Mouse (Mus musculus) embryonic facial prominence, embryonic 13.5 days (tissue): ENCODE results near the gene Tbl1x. TPM values are rescaled to one million over a fixed set of nuclear protein-coding genes. Genes with fewer than 3 reads are reported as not detected.

Source experiments
- ATAC-seq: fragments of 200-750 bp; cut with Nextera tagmentation; 2 replicates; pipeline ENCODE4 v1.8.0; 2017; ENCODE audit warnings: low read depth; ENCODE audit not compliant: insufficient number of reproducible peaks, insufficient read depth, low FRiP score, low TSS enrichment
- H3K27ac ChIP-seq: fragments of 300-500 bp; sonication (generic); 2 replicates; pipeline ENCODE4 v1.5.1; 2015; ENCODE audit warnings: moderate library complexity, mild to moderate bottlenecking, inconsistent platforms
- H3K27me3 ChIP-seq: fragments of 300-500 bp; sonication (generic); 2 replicates; pipeline ENCODE4 v1.6.1; 2015; ENCODE audit warnings: mild to moderate bottlenecking, inconsistent platforms
- H3K36me3 ChIP-seq: fragments of 300-500 bp; sonication (generic); 2 replicates; pipeline ENCODE4 v1.6.1; 2015; ENCODE audit warnings: mild to moderate bottlenecking, inconsistent platforms
- H3K4me1 ChIP-seq: fragments of 300-500 bp; sonication (generic); 2 replicates; pipeline ENCODE4 v1.6.1; 2015; ENCODE audit warnings: inconsistent platforms
- H3K4me2 ChIP-seq: fragments of 300-500 bp; sonication (generic); 2 replicates; pipeline ENCODE4 v1.6.1; 2015; ENCODE audit warnings: moderate library complexity, mild to moderate bottlenecking, inconsistent platforms
- H3K4me3 ChIP-seq: fragments of 300-500 bp; sonication (generic); 2 replicates; pipeline ENCODE4 v1.5.1; 2015; ENCODE audit warnings: mild to moderate bottlenecking, inconsistent platforms
- H3K9ac ChIP-seq: fragments of 300-500 bp; sonication (generic); 2 replicates; pipeline ENCODE4 v1.6.1; 2015; ENCODE audit warnings: mild to moderate bottlenecking, inconsistent platforms
- H3K9me3 ChIP-seq: fragments of 300-500 bp; sonication (generic); 2 replicates; pipeline ENCODE4 v1.6.1; 2016; ENCODE audit warnings: inconsistent platforms
- WGBS: fragments of 180-500 bp; shearing (Covaris S2); methylation state at CpG from one replicate; pipeline ENCODE4 v1.1.7; 2015; ENCODE audit warnings: mixed read lengths; 5-methylcytosine and 5-hydroxymethylcytosine counted together
- polyA plus RNA-seq: library from polyadenylated mRNA; unstranded; fragments of >200 nt; fragmentation: Nextera tagmentation; extraction: Ambion mirVana; gene quantifications from 2 replicates; pipeline ENCODE4 v1.2.1, GENCODE M21; 2015

The Tbl1x gene
- polyA plus RNA-seq, 1 experiment from 2014 or later = 78.2 TPM

DNA sequence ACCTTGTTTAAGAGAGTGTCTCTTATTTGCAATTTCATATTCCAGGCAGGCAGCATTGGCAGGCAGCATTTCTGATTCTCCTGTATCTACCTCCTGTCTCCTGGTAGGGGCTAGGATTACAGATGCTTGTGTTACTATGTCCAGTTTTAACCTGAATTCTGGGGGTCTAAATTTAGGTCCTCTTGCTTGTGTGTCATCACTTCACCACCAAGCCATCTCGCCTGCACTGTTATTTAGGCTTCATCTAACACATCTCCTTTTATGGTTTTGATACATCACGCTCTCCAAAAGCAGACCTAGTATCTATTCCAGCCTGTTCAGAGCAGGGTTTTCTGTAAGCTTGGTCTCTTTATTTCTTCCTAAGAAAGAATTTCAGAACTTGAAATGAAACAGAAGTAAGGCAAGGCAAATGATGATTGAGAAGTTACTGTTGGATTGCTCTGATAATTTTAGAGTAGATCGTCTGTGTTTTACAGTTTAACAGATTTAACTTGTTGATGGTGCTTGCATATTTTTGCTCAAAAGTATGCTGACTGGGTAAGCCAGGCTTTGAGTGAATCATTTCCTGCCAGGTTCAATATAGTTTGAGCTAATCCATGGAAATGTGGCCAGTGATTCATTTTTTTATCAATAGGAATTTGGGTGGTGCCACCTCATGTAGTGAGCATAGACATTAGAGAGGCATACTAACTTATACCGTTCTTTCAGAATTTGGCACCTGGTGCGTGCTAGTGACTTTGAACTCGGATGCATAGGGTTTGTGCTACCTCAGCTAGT is 106.7 kb downstream of the Tbl1x start:
- Histone ChIP-seq H3K36me3 (no peaks in the 10 kb centered on the region), H3K27me3 (no peaks in the 10 kb centered on the region), H3K9ac (no peak overlapping the region), H3K4me3 (no peak overlapping the region), H3K4me2 (no peak overlapping the region), H3K4me1 (no peaks in the 10 kb centered on the region), H3K9me3 (no peaks in the 10 kb centered on the region), H3K27ac (no peak overlapping the region)
- WGBS = 79% methylated on average over 6 of the region's 6 CpGs
- no peak for ATAC-seq

DNA sequence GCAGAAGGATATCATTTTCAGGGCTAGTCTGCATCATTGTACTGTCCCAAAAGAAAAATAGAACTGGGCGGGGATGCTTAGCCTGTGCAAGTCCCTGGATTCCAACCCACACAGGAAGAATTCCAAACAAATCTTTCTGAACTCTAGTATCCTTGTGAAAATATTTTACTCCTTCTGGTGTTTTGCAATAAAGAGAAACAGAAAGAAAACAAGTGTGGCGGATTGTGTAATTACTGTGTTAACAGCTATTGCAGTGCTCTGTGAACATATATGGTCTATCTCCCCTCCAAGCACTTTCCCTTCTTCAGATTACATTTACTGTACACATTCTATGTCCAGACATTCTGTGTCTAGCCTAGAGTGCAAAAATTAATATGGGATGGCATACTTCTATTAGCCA is 119.6 kb downstream of the Tbl1x start:
- Histone ChIP-seq H3K27ac (no peak overlapping the region), H3K4me2 (no peak overlapping the region), H3K4me3 (no peak overlapping the region), H3K9ac (no peak overlapping the region), H3K27me3 (no peaks in the 10 kb centered on the region), H3K9me3 (no peaks in the 10 kb centered on the region), H3K36me3 (no peaks in the 10 kb centered on the region; the same call in 1 of the 2 replicates), H3K4me1 (no peaks in the 10 kb centered on the region)
- no peak for ATAC-seq
- WGBS = 89% methylated on average over 2 of the region's 2 CpGs

DNA sequence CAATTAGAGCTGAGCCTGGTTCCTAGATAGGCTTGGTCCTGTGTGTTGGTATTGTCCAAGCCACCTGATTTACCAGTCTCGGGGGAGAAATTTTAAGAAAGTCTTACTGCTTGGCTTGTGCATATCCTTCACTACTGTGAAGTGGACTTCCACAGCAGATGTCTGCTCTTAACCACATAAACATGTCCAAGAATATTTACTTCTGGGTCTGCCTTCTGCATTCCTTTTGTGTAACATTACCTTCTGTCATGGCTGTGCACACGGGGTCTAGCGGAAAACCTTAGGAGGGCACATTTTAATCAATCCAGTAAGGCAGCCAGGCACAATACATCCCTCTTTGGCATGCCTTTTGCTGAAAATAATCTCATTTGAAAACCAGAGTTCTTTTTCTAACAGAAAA is 125.7 kb downstream of the Tbl1x start:
- Histone ChIP-seq H3K9ac (no peak overlapping the region), H3K27me3 (no peaks in the 10 kb centered on the region), H3K27ac (no peak overlapping the region), H3K4me3 (no peak overlapping the region), H3K9me3 (no peaks in the 10 kb centered on the region), H3K4me2 (no peak overlapping the region), H3K36me3 (no peaks in the 10 kb centered on the region; the same call in 1 of the 2 replicates), H3K4me1 (no peaks in the 10 kb centered on the region)
- WGBS = 64% methylated on average over 3 of the region's 3 CpGs
- ATAC-seq = no peak

DNA sequence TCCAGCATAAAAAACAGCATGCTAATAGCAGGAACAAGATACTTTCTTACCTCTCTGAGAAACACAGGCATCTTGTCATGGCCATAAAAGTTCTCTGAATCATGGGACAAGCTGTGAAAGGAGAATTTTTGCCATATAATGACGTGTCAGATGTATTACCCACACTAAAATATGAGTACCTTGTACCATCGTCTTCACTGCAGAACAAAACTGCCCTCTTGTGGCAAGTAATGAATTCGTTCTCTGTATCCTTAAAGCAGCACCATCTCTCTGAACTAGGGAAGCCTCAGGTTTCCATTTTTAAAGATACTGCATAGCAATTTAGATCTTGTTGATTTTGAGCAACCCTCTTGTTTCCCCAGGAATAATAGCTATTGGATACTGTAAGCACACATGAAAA is 127.3 kb downstream of the Tbl1x start:
- 15% methylated on average over 3 of the region's 3 CpGs for WGBS
- H3K27ac ChIP-seq = no peak overlapping the region

DNA sequence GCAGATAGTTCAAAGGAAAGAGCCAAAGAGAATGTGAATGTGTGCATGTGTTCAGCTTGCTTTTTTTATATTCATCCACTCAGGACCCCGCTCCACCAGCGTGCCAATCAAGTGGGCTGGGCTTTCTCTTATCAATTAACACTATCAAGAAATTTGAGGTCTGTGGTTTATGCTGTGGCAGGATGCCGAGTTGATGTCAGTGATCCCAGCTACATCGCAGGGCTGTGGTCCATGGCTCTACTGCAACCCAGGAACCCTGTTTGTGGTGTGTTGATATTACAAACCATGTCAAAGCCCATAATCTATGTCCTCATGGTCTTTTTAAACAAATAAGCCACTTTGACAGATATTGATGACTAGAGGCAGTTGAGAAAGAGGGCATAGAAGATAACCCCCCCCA is 129.5 kb downstream of the Tbl1x start:
- H3K27ac ChIP-seq = no peak overlapping the region
- WGBS = 82% methylated on average over 4 of the region's 4 CpGs
- H3K9ac ChIP-seq = no peak overlapping the region
- H3K4me1 ChIP-seq = no peaks in the 10 kb centered on the region
- H3K36me3 ChIP-seq = peaks cover 9% of the 10 kb centered on the region; the same call in 1 of the 2 replicates
- no peak overlapping the region for H3K4me3 ChIP-seq
- ATAC-seq = no peak
- H3K9me3 ChIP-seq = no peaks in the 10 kb centered on the region
- no peaks in the 10 kb centered on the region for H3K27me3 ChIP-seq
- no peak overlapping the region for H3K4me2 ChIP-seq

More for the DNA sequence above, 127.3 kb downstream of the Tbl1x start:
- H3K9me3 ChIP-seq = no peaks in the 10 kb centered on the region
- no peak overlapping the region for H3K4me2 ChIP-seq
- H3K36me3 ChIP-seq = no peaks in the 10 kb centered on the region; the same call in 1 of the 2 replicates
- no peak for ATAC-seq
- no peaks in the 10 kb centered on the region for H3K27me3 ChIP-seq
- no peak overlapping the region for H3K9ac ChIP-seq
- no peak overlapping the region for H3K4me3 ChIP-seq
- H3K4me1 ChIP-seq = no peaks in the 10 kb centered on the region

DNA sequence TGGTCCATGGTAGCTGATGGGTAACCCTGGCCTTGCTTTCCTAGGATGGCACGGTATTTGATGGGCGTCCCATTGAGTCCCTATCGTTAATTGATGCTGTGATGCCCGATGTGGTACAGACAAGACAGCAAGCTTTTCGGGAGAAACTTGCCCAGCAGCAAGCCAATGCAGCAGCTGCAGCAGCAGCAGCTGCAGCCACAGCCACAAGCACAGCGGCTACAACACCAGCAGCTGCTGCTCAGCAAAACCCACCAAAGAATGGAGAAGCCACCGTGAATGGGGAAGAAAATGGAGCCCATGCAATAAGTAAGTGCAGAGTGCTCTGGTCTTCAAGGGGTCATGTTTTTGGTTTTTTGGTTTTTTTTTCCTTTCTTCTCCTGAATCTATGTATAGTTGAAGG is 135.4 kb downstream of the Tbl1x start:
- Histone ChIP-seq H3K9ac (no peak overlapping the region), H3K36me3 (peaks cover 23% of the 10 kb centered on the region), H3K4me2 (no peak overlapping the region), H3K9me3 (no peaks in the 10 kb centered on the region), H3K4me3 (no peak overlapping the region), H3K4me1 (no peaks in the 10 kb centered on the region), H3K27ac (no peak overlapping the region), H3K27me3 (no peaks in the 10 kb centered on the region)
- WGBS = 90% methylated on average over 7 of the region's 7 CpGs
- ATAC-seq = no peak

DNA sequence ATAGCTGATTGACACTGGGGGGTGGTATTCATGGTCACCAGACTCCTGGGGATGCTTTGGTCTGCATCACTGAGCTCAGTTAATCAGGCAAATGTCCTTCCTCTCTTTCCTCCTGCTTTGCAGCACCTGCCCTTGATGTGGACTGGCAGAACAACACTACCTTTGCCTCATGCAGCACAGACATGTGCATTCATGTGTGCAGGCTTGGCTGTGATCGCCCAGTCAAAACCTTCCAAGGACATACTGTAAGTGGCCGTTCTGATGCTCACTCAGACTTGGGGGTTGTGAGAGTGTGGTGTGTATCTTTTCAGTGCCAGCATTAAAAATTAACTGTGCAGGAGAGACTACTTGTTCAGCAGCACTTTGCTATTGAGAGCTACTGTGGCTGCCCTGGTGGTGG is 139.4 kb downstream of the Tbl1x start:
- Histone ChIP-seq H3K9me3 (no peaks in the 10 kb centered on the region), H3K27ac (no peak overlapping the region), H3K4me2 (no peak overlapping the region), H3K4me3 (no peak overlapping the region), H3K36me3 (peaks cover 33% of the 10 kb centered on the region), H3K27me3 (no peaks in the 10 kb centered on the region), H3K4me1 (no peaks in the 10 kb centered on the region), H3K9ac (no peak overlapping the region)
- no peak for ATAC-seq
- WGBS = 77% methylated on average over 2 of the region's 2 CpGs

DNA sequence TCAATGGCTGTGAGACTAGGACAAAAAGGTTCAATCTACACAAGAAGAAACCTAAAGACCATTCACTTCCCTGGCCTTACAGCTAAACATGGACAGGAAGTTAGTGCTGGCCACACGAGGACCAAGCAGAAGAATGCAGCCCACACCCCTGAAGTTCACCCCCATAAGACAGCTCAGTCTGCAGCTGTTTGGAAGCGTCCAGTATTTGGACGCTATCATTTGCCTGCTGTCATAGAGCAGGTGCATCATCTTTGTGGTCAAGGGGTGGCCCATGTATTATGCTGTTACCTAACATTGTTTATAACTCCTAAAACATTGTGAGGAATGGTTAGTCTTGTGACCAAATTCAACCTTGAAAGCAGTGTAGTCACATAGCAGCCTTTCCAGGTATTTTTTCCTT is 151.2 kb downstream of the Tbl1x start:
- Histone ChIP-seq H3K9ac (no peak overlapping the region), H3K27me3 (no peaks in the 10 kb centered on the region), H3K36me3 (peaks cover 26% of the 10 kb centered on the region), H3K4me3 (no peak overlapping the region), H3K4me2 (no peak overlapping the region), H3K9me3 (no peaks in the 10 kb centered on the region), H3K4me1 (no peaks in the 10 kb centered on the region), H3K27ac (no peak overlapping the region)
- ATAC-seq = no peak
- WGBS = 77% methylated on average over 3 of the region's 3 CpGs

DNA sequence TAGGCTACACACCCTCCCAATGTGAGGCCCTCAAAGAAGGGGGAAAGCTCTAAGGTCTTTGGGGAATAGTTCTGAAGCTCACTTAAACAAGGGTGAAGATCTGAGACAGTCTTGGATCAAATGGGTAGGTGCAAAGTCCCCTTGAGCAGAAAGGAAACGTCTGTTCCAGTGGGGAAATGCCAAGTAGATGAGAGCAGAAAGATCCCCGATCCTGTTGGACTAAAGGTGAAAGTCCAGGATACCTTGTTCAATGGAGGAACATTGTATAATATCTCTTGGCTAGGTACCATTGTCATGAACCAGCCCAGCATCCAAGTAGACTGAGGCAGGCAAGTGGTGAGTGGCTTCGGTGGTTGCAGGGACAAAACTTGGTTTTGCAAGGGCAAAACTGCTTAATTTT is 152.5 kb downstream of the Tbl1x start:
- WGBS = 76% methylated on average over 3 of the region's 3 CpGs
- H3K9me3 ChIP-seq = no peaks in the 10 kb centered on the region
- no peak overlapping the region for H3K9ac ChIP-seq
- H3K36me3 ChIP-seq = peaks cover 26% of the 10 kb centered on the region
- no peak overlapping the region for H3K4me3 ChIP-seq
- no peak overlapping the region for H3K4me2 ChIP-seq
- H3K27ac ChIP-seq = no peak overlapping the region
- no peaks in the 10 kb centered on the region for H3K4me1 ChIP-seq
- no peaks in the 10 kb centered on the region for H3K27me3 ChIP-seq
- ATAC-seq = no peak

DNA sequence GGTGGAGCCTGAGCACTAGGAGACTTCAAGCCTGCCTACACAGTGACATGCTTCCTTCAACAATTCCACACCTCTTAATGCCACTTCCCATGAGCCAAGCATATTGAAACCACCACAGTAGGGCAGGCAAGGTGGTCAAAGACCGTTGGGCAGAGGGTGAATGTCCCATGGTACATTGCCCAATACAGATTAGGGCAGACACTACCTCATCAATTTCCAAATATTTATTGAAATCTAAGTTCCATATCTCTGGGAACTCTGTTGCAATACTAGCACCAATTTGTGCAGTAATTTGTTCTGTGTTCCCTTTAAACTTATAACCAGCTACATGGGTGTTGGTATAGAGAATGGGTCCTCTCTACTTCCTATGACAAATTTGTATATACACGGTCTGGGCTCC is 154.2 kb downstream of the Tbl1x start:
- no peaks in the 10 kb centered on the region for H3K27me3 ChIP-seq
- H3K4me3 ChIP-seq = no peak overlapping the region
- no peak overlapping the region for H3K4me2 ChIP-seq
- 78% methylated on average over 2 of the region's 2 CpGs for WGBS
- peaks cover 13% of the 10 kb centered on the region for H3K36me3 ChIP-seq
- ATAC-seq = no peak
- H3K27ac ChIP-seq = no peak overlapping the region
- H3K9ac ChIP-seq = no peak overlapping the region
- H3K9me3 ChIP-seq = no peaks in the 10 kb centered on the region
- H3K4me1 ChIP-seq = no peaks in the 10 kb centered on the region

DNA sequence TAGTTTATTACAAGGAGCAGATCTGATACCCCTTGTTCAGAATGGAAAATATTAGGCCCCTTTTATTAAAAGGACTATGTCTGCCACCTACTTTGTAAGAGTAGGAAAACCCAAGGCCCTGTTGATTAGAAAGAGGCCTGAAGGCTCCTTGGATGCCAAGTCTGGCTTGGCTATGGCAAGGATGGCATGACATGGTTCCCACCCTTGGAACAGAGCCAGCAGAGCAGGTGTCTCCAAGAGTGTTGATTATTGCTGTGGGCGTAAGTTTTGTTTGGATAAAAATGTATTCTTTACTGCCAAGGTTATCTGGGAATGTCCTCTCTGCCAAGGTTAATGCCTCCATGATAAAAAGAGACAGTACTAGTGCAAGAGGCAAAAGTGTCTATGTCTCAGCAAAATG is 156.1 kb downstream of the Tbl1x start:
- Histone ChIP-seq H3K4me2 (no peak overlapping the region), H3K36me3 (peaks cover 3% of the 10 kb centered on the region; the same call in 1 of the 2 replicates), H3K9me3 (no peaks in the 10 kb centered on the region), H3K27me3 (no peaks in the 10 kb centered on the region), H3K4me3 (no peak overlapping the region), H3K4me1 (no peaks in the 10 kb centered on the region), H3K27ac (no peak overlapping the region), H3K9ac (no peak overlapping the region)
- WGBS = 88% methylated on average over 1 of the region's 1 CpGs
- no peak for ATAC-seq

DNA sequence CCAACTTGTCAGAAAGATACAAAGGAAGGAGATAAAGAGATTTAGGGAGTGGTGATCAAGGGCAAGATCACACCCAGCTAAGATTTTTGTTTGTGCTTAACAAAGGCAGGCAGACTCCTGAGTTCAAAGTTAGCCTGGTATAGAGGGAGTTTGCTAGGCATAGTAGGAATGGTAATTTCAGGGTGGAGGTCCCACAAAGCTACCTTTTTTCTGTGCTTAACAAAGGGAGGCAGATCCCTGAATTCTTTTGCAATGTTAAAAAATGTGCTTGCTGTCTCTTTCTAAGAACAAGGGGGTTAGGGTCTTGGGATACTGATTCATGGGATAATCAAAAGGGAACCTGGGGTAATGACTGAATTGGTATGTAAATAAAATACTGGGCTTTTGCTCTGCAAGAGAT is 156.6 kb downstream of the Tbl1x start:
- Histone ChIP-seq H3K36me3 (peaks cover 3% of the 10 kb centered on the region; the same call in 1 of the 2 replicates), H3K27ac (no peak overlapping the region), H3K27me3 (no peaks in the 10 kb centered on the region), H3K9ac (no peak overlapping the region), H3K4me1 (no peaks in the 10 kb centered on the region), H3K4me2 (no peak overlapping the region), H3K9me3 (no peaks in the 10 kb centered on the region), H3K4me3 (no peak overlapping the region)
- no peak for ATAC-seq
